Mouse (Mus musculus) natural killer cell, adult 2 months (primary cell): ENCODE measurements around the gene Rpl26.

ENCODE experiments used
- DNase-seq, 2 experiments: peaks; one replicate each; pipeline ENCODE4 v3.0.0; 2022; ENCODE audit warnings: low spot score in 2 of 2

Gene Rpl26

DNA sequence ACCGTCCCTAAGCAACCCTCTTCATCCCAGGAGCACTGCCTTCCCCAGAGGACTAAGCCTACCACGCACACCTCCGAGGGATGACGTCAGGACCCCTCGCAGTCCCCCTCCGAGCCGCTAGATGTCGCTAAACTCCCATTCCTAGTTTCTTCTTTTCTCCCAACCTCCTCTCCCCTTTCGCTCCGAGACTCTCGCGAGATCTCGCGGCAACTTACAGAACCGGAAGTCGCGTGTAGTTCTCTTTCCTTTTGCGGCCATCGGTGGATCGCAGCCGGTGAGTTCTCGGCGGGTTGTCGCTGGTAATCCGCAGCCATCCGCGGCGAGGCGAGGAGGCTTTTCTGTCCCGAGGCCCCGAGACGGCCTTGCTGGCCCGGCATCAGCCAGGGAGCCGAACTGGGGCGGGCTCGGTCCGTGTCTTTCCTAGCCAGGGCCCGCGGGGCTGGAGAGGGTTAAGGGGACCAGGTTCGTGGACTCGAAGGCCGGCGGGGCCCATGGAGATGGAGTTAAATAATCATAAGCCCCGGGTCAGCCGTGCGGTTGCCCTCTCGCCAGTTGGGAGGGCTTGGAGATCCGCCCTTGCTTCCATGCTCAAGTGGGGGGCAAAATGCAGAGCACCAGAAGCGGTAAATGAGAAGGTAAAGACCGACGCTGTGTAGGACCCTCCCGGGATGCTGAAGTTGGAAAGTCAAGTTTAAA, at the start of gene Rpl26:
Gene Rpl26, plus strand, starts transcription at position 233 of the 696 bp plus-strand sequence.
- peak; percentile 98 for DNase-seq

DNA sequence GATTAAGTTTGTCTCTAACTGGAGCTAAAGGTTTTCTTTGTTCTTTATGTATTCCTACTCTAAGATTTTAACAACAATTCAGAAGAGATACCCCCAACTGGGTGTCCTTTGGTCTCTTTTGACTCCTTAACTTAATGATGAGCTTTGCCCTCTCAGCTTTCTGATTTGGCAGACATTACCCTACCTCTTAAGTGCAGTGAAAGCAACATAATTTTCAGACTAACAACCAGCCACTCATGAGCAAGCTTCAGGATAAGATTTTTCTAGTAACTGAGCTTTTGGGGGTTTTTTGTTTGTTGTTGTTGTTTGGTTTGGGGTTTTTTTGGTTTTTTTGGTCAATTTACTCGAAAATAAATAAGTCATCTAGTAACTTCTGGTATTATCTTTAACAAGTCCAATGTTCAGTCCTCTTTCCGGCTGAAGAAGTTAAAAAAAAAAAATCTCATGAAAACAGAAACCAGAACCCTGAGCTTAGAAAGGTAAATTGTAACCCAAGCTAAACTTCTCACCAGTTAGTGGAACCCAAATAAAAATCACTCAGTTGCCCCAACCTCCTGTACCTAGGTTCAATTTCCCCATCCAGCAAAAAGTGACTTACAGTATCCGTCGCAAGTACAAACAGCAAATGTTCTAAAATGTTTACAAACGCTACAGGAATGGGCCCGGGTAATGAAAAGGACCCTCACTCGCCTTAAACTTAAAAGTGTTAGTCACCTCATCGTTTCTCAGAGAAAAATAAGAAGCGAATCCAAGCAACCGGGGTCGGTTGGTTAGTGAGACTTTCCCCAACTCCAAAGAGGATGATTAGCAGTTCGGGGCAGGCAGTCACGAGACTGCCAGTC, 49.5 kb upstream of the Rpl26 start:
- DNase-seq = no peak

DNA sequence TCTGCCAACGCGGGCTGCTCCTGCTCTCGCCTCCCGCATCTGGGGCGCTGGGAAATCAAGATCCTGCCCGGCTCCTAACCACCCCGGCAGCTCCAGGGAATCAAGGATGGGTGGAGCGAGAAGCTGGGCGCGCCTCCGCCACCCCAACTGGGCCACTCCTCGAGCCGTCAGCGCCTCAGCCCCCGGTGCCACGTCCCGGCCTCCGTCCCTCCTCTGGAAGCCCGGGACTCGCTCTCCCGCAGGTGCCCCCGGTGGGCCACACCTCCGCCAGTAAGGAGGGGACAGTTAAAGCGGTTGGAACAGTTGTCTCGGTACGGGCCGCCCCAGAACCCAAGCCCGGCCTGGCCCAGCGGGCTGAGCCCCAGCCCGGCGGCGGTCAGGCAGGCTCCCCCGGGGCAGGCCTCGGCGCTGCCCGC, 48.9 kb upstream of the Rpl26 start:
- DNase-seq = no peak

DNA sequence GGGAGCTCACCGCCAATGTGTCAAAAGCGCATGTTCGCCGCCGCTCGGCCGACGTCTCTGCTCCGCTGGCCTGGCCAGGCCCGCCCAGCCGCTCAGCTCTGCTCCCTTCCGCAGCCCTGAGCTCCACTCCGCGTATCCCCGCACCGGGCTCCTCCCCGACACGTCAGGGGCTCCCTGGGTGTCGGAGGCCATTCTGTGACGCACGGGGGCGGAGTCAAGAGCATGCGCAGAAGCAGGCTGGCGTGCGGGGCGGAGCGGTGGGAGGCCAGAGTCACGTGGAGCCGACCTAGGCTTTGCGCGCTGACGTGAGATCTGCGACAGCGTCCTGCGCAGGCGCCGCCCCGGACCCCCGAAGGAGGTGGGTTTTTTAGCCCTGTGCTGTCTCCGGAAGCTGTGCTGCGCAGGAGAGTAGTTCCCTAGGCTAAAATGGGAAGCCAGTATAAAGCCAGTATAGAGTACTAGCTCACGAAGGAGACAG, 48.4 kb upstream of the Rpl26 start:
- peak; percentile 100 for DNase-seq

DNA sequence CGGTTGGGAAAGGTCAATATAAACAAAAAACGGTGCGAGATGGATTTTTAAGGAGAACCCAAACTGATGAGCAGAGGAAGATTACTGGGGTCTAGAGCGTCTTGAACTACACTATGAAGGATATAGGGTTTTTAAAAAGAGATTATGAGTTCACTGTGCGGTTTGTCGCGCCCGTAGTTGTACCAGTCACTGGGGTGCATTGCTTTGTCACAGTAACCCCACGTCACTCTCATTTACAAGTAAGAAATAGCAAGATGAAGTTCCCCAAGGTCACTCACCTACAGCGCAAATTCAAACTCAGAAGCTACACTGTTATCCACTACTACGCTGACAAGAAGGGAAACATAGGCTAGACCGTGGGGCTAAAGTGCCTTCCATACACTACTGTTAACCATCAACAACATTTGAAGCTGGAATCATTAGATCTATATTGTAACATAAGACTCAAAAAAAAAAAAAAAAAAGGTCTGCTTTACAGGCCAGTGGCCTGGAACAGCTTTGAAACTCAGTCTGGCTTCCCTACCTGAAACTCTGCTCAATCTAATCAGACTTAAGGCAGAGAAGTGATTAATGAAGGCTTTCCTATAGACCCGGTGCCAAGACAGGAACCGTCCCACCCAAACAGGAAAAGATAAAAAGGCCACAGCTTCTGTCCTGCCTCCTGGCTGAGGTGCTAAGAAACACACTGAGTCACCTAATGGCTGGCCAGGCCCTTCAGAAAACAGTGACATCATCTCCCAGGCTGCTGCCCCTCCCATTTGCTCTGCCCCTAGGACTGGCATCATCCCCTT, 47.6 kb upstream of the Rpl26 start:
- peak; percentile 72 to 85 for DNase-seq

DNA sequence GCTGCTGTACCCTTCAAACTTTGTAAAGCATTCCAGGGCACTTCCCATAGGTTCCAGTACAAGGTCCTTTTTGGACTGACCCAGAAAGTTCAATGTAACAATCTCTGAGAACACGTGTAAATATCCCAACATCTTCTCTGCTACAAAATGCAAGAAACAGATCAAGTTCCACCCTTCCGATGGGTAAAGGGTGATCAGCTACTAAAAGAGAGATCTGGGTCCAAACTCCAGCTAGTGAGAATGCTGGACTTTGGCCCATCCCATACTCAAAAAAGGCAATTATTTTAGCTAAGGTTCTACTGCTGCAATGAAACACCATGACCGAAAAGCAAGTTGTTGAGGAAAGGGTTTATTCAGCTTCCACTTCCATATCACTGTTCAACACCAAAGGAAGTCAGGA, 46.8 kb upstream of the Rpl26 start:
- DNase-seq = no peak

DNA sequence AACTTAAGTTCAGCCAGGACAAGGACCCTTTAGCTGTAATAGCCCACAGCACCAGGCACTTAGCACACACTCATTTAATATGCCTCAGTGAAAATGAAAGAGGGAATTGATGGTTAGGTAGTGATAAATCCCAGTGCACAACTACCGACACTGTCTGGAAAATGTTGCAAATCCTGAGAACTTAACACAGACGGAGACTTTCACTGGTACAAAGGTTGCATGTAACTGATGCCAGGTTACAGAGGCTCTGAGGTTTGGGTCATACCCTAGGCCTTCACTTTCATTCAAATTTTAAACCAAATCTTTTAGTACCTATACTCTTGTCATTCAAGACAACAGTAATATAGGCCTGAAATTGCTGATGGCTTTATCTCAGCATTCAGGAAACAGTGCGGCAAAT, 44.1 kb upstream of the Rpl26 start:
- DNase-seq = no peak

DNA sequence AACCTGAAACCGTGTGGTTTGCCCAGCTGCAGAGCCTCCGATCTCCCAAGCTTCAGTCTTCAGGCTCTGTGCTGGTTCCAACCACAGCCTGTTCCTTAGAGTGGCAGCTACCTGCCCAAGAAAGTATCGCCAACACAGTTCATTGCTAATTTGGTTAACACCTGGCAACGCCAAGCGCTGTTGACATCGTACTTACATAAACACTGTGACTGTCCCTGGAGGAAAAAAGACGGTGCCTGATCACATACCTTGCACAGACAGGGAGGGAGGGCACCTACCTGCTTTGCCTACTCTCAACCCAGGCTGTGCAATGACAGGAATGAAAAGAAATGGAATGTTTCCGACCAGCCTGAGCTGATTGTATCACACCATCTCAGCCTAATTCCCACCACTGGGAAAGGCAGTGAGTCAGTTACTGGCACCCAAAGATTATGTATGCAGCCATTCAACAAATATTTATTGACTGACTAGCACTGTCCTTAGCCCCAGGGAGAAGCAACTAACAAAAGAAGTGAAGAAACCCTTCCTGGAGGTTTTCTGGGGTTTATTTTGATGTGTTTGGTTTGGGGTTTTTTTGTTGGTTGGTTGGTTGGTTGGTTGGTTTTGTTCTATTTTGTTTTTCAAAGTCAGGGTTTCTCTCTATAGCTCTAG, 41.3 kb upstream of the Rpl26 start:
- no peak for DNase-seq

DNA sequence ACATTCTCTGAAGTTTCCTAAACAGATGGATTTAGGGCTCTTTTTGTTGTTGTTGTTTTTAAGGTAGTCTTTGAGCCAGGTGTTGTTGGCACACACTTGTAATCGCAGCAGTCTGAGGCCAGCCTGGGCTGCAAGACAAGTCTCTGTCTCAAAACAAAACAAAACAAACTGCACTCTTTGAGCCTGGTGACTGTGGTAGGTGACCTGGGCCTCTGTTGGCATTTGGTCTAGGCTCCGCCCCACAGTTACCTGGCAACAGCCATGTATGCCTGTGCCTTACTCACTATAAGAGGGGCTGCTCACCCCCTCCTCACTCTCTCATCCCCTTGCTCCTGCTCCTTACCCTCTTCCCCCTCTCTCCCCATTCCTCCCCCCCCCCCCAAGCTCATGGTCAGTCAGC, 39.1 kb upstream of the Rpl26 start:
- no peak for DNase-seq

DNA sequence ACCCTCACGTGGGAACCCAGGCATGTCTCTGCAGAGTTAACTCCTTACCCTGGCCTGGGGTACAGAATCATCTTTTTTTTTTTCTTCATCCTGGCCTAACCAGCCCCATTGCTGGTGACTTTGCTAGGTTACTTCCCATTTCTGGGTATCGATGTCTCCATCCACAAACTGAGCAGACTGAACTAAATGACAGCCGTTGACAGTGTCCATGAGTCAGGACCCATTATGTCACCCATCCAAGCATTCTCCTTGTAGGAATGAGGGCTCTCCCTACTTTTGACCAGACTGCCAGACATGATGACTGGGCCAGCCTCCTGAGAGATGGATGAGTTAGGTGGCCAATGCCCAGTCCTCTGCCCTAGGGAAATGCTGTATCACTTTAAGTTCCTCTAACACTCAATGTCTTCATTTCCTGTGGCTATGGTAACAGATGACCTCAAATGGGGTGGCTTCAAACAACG, 37.7 kb upstream of the Rpl26 start:
- peak; percentile 43 to 55 for DNase-seq

DNA sequence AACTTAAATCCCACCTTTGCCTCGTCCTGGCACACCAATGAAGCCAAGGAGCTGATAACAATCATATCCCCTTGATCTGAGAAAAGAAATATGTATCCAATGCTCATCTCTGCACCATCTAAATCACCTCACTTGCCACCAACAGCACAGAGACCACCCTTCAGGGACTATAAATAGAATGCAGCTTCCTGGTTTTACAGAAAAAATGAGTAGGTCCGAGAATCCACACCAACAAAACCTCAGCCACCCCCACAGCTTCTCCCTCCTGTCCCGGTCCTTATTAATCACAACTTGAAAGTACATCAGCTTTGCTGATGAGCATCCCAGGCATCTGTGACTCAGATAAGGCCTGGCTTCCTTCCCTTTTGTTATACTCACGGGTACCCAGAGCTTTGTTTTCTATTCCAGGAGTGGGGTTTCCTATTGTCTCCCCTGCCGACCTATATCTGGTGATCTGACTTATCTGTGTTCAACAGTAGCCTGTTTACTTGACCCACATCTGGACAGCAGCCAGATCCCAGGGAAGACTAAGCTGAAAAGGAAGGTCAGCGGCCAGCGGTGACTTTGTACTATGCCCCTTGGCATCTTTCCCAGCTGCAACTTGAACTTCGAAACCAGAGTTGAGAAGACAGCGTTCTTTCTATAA, 36.7 kb upstream of the Rpl26 start:
- no peak for DNase-seq

DNA sequence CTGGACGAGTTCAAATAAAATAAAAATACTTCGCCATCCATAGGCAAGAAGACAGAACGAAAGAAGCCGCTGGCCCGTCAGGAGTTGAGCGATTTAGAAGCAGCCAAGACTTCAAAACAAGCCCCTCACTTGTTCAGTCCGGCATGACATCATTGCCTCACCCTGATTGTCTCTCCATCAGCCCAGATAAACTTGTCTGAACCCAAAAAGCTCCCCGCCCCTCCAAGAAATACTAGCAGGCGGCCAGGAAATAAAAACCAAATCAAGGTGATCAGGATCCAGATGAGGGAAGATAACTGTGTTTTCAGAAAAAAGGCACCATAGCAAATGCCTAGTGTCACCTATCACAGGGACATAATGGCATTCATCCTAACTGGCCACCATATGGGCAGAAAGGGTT, 30.1 kb upstream of the Rpl26 start:
- no peak for DNase-seq

DNA sequence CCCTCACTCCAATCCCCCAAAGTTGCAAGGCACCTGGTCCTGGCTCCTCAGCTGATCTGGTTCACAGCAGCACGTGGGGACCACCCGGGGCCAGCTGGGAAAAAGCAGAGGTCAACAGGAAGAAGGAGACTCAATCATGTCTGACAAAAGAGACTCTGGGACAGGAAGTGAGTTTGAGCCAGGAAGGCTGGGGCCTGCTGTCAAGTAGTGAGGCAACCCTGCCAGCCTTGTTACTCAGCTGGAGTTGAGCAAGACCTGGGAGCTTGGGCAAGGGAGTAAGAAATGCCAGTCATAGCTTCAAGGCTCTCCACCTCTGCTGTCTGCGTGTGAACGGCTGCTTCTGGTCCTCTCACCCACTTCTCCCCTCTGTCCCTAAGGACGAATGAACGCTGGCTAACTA, 29.6 kb upstream of the Rpl26 start, which contains the start of gene Ndel1:
Gene Ndel1, minus strand, starts transcription at position 111 of the 400 bp plus-strand sequence.
- DNase-seq = peak; percentile 11 to 24

DNA sequence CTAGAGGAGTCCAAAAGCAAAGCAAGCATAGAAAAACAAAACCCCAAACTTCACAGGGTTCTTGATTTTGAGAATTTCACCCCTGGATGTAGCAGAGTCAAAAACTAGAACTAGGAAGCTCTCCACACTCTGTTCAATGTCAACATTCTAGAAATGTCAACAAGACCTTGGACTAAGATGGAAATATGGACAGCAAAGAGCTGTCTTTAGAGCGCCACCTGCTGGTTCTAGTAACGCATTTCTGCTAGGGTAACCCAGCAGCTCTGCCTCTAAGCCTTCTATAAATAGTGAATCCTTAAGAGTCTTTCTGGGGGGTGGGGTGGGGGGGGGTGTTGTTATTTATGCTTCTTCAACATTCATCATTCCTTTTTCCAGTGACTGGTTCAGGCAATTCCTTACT, 26.5 kb upstream of the Rpl26 start:
- DNase-seq = peak; percentile 54 to 66

DNA sequence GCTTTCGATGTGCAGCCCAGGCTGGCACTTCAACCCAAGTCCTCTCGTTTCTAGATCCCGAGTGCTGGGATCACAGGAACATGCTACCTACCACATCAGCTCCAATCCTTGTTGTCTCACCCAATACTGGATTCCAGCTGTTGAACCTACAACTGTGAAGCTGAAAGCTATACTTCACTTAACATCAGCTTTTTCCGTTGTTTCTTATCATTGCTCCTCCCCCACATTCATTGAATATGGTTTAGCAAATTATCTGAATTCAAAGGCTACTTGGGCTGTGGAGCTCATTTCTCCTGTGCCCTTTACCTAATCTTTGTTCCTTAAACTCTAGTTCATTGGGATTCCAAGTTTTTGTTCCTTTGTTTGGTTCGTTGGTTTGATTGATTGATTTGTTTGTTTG, 22.6 kb upstream of the Rpl26 start:
- no peak for DNase-seq

DNA sequence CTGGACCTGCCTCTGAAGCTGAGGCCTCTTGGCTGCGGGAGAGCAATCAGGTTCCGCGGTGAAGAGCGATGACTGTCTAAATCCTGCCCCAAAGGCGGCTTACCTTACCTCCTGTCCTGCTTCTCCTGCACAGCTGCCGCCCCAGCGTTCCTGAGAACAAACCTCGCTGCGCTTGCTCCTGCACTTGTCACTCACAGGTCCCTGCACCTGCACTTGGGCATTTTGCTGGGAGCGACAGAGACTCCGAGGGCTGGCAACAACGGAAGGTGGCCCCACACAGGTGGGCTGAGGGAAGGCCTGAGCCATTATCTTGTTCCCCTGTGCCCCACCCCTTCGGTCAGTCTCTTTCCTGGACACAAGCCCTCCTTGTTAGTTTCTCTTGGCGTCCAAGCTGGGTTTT, 19.3 kb upstream of the Rpl26 start:
- no peak for DNase-seq

DNA sequence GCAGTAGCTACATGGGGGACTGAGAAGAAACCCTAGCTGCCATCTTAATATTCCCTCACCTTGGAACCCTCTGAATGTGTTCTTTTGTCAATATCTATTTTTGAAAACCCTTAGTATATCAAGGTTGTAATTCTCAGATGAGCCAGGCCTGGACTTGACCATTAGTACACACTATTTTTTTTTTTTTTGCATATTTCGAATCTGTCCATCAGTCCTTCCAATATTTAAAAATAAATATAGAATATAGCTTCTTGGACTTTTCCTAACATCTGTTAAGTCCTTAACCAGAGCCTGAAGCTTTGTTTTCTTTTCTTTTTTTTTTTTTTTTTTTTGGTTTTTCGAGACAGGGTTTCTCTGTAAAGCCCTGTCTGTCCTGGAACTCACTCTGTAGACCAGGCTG, 17.5 kb upstream of the Rpl26 start:
- DNase-seq = no peak

DNA sequence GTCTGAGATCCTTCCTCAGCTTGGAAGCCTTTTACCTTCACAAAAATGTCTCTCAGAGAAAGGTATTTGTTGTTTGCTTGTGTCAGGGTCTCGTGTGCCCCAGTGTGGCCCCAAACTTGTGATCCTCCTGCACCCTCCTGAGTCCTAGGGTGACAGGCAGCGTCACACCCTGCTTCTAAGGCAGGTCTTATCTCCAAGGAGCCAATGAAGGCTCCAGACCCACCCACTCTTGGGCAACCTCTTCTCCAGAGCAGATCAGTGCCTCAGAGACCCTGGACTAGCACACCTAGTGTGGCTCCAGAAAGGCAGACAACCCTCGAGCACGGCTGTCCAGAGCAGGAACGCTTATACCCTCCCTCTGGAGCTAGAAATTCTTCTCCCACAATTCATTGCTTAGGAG, 17.0 kb upstream of the Rpl26 start:
- no peak for DNase-seq

DNA sequence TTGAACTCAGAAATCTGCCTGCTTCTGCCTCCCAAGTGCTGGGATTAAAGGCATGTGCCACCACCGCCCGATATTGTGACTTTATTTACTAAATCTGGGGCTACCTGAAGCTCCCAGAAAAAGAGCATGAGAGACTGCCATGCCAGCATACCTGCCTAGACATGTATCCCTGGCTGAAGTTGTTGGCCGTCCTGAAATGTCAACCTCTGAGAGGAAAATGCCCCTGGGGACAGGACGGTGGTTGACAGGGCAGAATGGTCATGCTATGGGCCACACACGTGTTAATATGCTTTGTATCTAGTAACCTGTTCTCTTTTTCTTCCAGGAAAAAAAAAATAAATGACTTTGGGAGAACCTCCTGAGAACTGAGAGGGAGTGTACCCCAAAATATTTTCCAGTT, 15.3 kb upstream of the Rpl26 start:
- DNase-seq = no peak

DNA sequence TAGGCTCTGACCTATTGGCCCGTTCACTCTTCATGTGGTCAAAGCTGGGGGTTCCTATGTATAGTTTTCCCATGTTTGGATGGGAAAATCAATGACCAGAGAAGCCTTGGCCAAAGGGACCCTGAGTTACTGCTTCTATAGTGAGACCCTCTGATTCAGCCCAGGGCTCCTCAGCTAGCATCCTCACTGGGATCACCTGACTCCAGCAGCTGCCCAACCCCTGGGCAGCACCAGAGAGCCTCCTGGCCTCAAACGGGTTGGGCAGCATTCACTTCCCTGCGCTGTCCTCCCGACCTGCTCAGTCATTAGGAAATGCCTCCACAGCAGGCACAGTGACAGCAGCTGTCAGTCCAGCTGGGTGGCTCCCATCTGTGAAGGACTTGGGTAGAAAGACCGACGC, 13.1 kb upstream of the Rpl26 start, which contains the start of gene Rnf222:
Gene Rnf222, plus strand, starts transcription at position 301 of the 400 bp plus-strand sequence.
- no peak for DNase-seq

DNA sequence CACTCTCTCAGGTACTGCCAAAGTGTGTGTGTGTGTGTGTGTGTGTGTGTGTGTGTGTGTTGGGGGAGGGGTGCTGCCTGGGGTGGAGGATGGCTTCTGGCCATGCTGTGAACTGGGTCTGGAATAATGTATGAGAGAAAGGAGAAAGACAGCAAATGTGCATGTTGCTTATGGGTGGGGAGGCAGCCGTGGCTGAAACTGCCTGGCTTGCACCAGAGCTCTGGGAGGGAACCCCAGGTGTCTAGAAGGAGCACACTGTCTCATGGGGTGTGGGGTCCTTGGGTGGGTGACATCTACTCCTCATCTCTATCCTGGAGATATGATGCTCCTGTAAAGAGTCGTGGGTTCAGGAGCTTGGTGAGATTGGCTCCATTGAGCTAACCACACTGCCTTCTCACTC, 12.7 kb upstream of the Rpl26 start:
- no peak for DNase-seq
